Mouse (Mus musculus): ENCODE measurements at regions not wholly inside any gene's neighbourhood (a gene's known extent, or its start where the extent isn't known, plus 50 kb on each side); places are given as distances from the start of the nearest gene placed in this dataset.

- in situ Hi-C loops (cut with MboI; ENCODE audit: unreplicated experiment in 2 of 2), result loop anchor here in 1 of 2 experiments (25.0 kb wide), 1 partner anchor 228 kb away; no protein-coding TSS in a partner anchor
Measured at GRCm38 (mm10) chr10:100865501-100866181, 275.4 kb downstream of the 1700017N19Rik start.

GRCm38 (mm10) chr10:100868360-100868916 is 278.2 kb downstream of the 1700017N19Rik start:
- in situ Hi-C loops (cut with MboI; ENCODE audit: unreplicated experiment in 2 of 2), result loop anchor here in 1 of 2 experiments (25.0 kb wide), 1 partner anchor 231 kb away; no protein-coding TSS in a partner anchor

DNA sequence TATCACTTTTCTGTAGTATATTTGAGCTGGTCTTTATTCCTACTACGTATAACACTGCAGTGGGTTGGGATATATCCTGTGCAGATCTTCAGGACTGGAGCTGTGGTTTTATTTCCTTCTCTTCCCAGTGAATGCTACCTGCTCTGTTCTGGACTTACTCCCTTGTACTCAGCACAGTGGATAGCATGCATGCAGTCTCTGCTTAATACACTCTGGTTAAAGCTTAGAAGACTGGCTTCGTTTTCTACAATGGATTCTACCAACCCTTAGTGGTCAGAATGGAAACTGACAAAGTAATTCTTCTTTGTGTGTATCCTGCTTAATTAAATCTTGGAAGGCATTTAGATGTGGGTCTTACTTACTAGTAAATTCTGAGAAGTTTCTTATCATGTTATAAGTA is 292.3 kb downstream of the 1700017N19Rik start:
- in situ Hi-C loops (cut with MboI; ENCODE audit: unreplicated experiment in 2 of 2), result no loop called here

- in situ Hi-C loops (cut with MboI; ENCODE audit: unreplicated experiment in 2 of 2), result no loop called here
Measured at GRCm38 (mm10) chr10:100922976-100923375, 332.7 kb downstream of the 1700017N19Rik start.

DNA sequence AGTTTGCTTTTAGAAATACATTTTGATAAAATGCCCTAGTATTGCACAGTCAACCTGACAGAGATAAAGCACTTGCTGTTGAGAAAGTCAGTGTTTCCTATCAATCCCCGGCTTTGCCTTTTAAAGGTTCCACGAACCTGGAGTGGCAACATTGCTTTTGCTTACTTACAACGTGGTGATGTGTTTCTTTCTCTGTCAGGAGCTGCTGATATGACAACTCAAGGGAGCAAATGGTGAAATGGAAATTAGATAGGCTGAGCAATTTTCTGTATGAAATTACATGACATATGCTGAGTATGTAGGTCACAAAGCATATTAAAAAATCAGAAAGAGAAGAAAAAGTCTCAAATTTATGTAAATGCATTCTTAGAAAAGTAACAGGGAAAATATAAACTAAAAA is 336.8 kb downstream of the 1700017N19Rik start:
- in situ Hi-C loops (cut with MboI; ENCODE audit: unreplicated experiment in 2 of 2), result no loop called here

DNA sequence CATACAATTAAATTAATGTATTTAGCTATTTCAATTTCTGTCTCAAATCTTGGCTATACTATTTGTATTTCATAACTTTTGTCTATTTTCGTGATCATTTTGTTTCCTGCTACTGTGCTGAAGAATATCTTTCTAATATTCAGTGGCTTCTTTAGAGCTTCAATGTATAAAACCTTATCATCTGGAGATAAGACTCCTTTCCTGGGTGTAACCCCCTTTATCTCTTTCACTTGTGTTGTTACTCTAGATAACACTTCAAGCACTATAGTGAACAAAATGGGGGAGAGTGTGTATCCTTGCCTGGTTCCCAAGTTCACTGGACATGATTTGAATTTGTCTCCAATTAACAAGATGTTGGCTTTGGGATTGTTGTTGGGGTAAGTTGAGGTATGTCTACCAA is 341.5 kb downstream of the 1700017N19Rik start:
- in situ Hi-C loops (cut with MboI; ENCODE audit: unreplicated experiment in 2 of 2), result no loop called here

- in situ Hi-C loops (cut with MboI; ENCODE audit: unreplicated experiment in 2 of 2), result no loop called here
Measured at GRCm38 (mm10) chr10:100958371-100958770, 368.1 kb downstream of the 1700017N19Rik start.

- in situ Hi-C loops (cut with MboI; ENCODE audit: unreplicated experiment in 2 of 2), result no loop called here
Measured at GRCm38 (mm10) chr10:101003469-101003868, 413.2 kb downstream of the 1700017N19Rik start.

DNA sequence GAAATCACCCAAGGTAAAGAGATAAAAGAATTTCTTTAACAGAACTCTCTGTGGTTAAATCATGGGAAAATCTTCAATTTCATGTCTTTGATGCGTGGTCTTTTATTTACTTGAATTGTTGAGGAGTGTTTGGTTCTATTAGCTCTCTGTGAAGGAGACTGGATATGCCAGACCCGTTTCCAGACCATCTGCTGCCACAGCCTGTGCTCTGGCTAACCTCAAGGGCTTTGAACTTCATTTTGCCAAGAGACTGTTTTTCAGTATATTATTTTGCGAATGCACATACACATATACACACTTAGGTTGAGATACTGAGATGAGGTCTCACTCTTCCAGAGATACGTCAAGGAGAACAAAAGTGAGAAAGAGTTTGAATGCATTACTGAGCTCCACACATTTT is 414.4 kb downstream of the 1700017N19Rik start:
- in situ Hi-C loops (cut with MboI; ENCODE audit: unreplicated experiment in 2 of 2), result no loop called here

- in situ Hi-C loops (cut with MboI; ENCODE audit: unreplicated experiment in 2 of 2), result no loop called here
Measured at GRCm38 (mm10) chr10:101015416-101015815, 425.1 kb downstream of the 1700017N19Rik start.

- in situ Hi-C loops (cut with MboI; ENCODE audit: unreplicated experiment in 2 of 2), result no loop called here
Measured at GRCm38 (mm10) chr10:101038630-101039029, 448.3 kb downstream of the 1700017N19Rik start.

- in situ Hi-C loops (cut with MboI; ENCODE audit: unreplicated experiment in 2 of 2), result no loop called here
Measured at GRCm38 (mm10) chr10:101039034-101039433, 448.8 kb downstream of the 1700017N19Rik start.
